ENCODE assay signal across 25 mouse cellular contexts in genomic region chr11:33181804-33182203, GRCm38 (mm10). TPM values are rescaled to one million over a fixed set of nuclear protein-coding genes. Genes with fewer than 3 reads are reported as not detected.
DNase-seq lines count a peak whose midpoint lies in the region; ATAC-seq and TF ChIP-seq lines count a peak whose summit lies in the region.
"Had no signal": no experiment of that assay in that cellular context is flagged by ENCODE, and none has a peak within 500 bp of the region (broad histone marks: within the 10 kb centered on the region; RNA-seq: fewer than 3 reads in every experiment).

No protein-coding gene starts in this region.

- dilution Hi-C loops in CH12.LX (cut with MboI; ENCODE audit: extremely low pct_ligation_motif_present, extremely low pct_unique_long_range_greater_than_20kb, low sequenced_read_pairs), result no loop called here

- H3K9ac ChIP-seq in CH12.LX (ENCODE audit: insufficient read depth, low read depth), result no peak overlapping the region
- no peak overlapping the region for H3K9ac ChIP-seq in lung, postnatal 0 days (replicated peaks; ENCODE audit: low read depth)
- H3K9ac ChIP-seq: embryonic facial prominence, embryonic 15.5 days; forebrain, embryonic 12.5 days had no signal

- TF ChIP-seq EP300 in CH12.LX (IDR thresholded peaks at IDR 0.05; ENCODE audit: low read length), result no peak
- no peak for TF ChIP-seq EP300 in lung, postnatal 0 days (IDR thresholded peaks at IDR 0.05)

- no peaks in the 10 kb centered on the region for H3K79me2 ChIP-seq in CH12.LX (replicated peaks; ENCODE audit: control insufficient read depth, extremely low read depth, insufficient read depth, poor library complexity, severe bottlenecking)

- no peak for TF ChIP-seq POLR2A in CH12.LX (IDR thresholded peaks at IDR 0.05; ENCODE audit: low read depth, low read length)

- H3K4me2 ChIP-seq in CH12.LX (ENCODE audit: insufficient read depth, low read depth, poor library complexity, severe bottlenecking), result peak overlapping the region; percentile 24; the same call in 1 of the 2 replicates
- no peak overlapping the region for H3K4me2 ChIP-seq in lung, postnatal 0 days (replicated peaks; ENCODE audit: low read depth, low read length)
- H3K4me2 ChIP-seq: forebrain, embryonic 12.5 days had no signal

- no peaks in the 10 kb centered on the region for H3K36me3 ChIP-seq in CH12.LX (replicated peaks in 1 of 2; ENCODE audit: control insufficient read depth in 1 of 2, insufficient read depth in 1 of 2, low read length in 1 of 2)
- no peaks in the 10 kb centered on the region for H3K36me3 ChIP-seq in lung, postnatal 0 days (ENCODE audit: insufficient read depth, low read length)
- H3K36me3 ChIP-seq: embryonic facial prominence, embryonic 13.5 days; embryonic facial prominence, embryonic 15.5 days; forebrain, embryonic 10.5 days; forebrain, embryonic 12.5 days had no signal

- in situ Hi-C loops in CH12.LX (cut with MboI; ENCODE audit: low pct_ligation_motif_present, low pct_unique_long_range_greater_than_20kb, low sequenced_read_pairs), result no loop called here

- no peaks in the 10 kb centered on the region for H3K27me3 ChIP-seq in CH12.LX (replicated peaks)
- peaks cover 14% of the 10 kb centered on the region; the same call in 1 of the 2 replicates for H3K27me3 ChIP-seq in lung, postnatal 0 days (replicated peaks; ENCODE audit: insufficient read depth, low read length)

- no peak overlapping the region for H3K4me3 ChIP-seq in CH12.LX (replicated peaks in 1 of 3; ENCODE audit: low read depth in 2 of 3, low read length in 2 of 3, poor library complexity in 1 of 3)
- no peak overlapping the region for H3K4me3 ChIP-seq in lung, postnatal 0 days (ENCODE audit: low read depth, low read length)
- H3K4me3 ChIP-seq: erythroblast, embryonic 14.5 days; forebrain, embryonic 12.5 days had no signal

- TF ChIP-seq RAD21 in CH12.LX (IDR thresholded peaks at IDR 0.05; ENCODE audit: low read depth, low read length), result no peak

- H3K4me1 ChIP-seq in CH12.LX (ENCODE audit: control insufficient read depth in 1 of 2, insufficient read depth in 2 of 2), result peaks cover 2 to 25% of the 10 kb centered on the region in 2 experiments
- H3K4me1 ChIP-seq in lung, postnatal 0 days (ENCODE audit: insufficient read depth, low read depth, low read length), result no peaks in the 10 kb centered on the region

- ATAC-seq in inflammation-experienced regulatory T-cells, adult 6 months, result peak; percentile 64
- ATAC-seq in lung, postnatal 0 days, result no peak
- ATAC-seq: forebrain, embryonic 14.5 days; forebrain, embryonic 16.5 days had no signal

- no peak for TF ChIP-seq CTCF in CH12.LX (conservative IDR thresholded peaks at IDR 0.05 in 1 of 2, IDR thresholded peaks at IDR 0.05 in 1 of 2; ENCODE audit: low read depth in 2 of 2, low read length in 2 of 2)
- TF ChIP-seq CTCF in lung, postnatal 0 days (IDR thresholded peaks at IDR 0.05), result no peak

- peak; percentile 25 for DNase-seq in A20 (ENCODE audit: low read depth, low spot score)
- peak; percentile 28 for DNase-seq in CH12.LX (ENCODE audit: extremely low read depth)
- no peak for DNase-seq in kidney, postnatal 25 days
- no peak for DNase-seq in lung, postnatal 0 days (ENCODE audit: low spot score)
- DNase-seq: adrenal gland, adult 2 months; adrenal gland, postnatal 10 days; adrenal gland, postnatal 25 days; cerebellum, adult 11 months; cerebellum, adult 18-20 months; cerebellum, adult 8-10 months; cerebellum, adult 9-11 months; cerebellum, postnatal 14 days; cerebellum, postnatal 36 days; embryo, embryonic 11 days had no signal

- H3K9me3 ChIP-seq in CH12.LX (replicated peaks; ENCODE audit: low read length), result no peaks in the 10 kb centered on the region
- H3K9me3 ChIP-seq in lung, postnatal 0 days (ENCODE audit: low read length), result no peaks in the 10 kb centered on the region
- H3K9me3 ChIP-seq: embryonic facial prominence, embryonic 13.5 days; embryonic facial prominence, embryonic 15.5 days; forebrain, embryonic 10.5 days; forebrain, embryonic 12.5 days had no signal

- H3K27ac ChIP-seq in CH12.LX (ENCODE audit: insufficient read depth, low read depth), result no peak overlapping the region
- H3K27ac ChIP-seq in lung, postnatal 0 days (ENCODE audit: low read length), result no peak overlapping the region
- H3K27ac ChIP-seq: embryonic facial prominence, embryonic 13.5 days; embryonic facial prominence, embryonic 15.5 days; forebrain, embryonic 10.5 days; forebrain, embryonic 12.5 days had no signal

- 78% methylated on average over 3 of the region's 3 CpGs for WGBS in lung, postnatal 0 days

TF ChIP-seq in CH12.LX, 34 proteins besides CTCF, POLR2A, EP300 and RAD21:
- TF ChIP-seq MEF2A (IDR thresholded peaks at IDR 0.05; ENCODE audit: borderline replicate concordance, low read depth, low read length), result no peak
- TF ChIP-seq POLR2AphosphoS2 (IDR thresholded peaks at IDR 0.05; ENCODE audit: low read depth, low read length), result no peak
- TF ChIP-seq JUND (conservative IDR thresholded peaks at IDR 0.05; ENCODE audit: low read depth, low read length), result no peak
- TF ChIP-seq ZNF384 (IDR thresholded peaks at IDR 0.05; ENCODE audit: low read depth, low read length), result peak; percentile 87
- no peak for TF ChIP-seq SMC3 (IDR thresholded peaks at IDR 0.05; ENCODE audit: low read depth, low read length)
- peak; percentile 36; the same call in 1 of the 2 replicates for TF ChIP-seq CHD1 (IDR thresholded peaks at IDR 0.05; ENCODE audit: low read depth, low read length)
- no peak for TF ChIP-seq NELFE (IDR thresholded peaks at IDR 0.05; ENCODE audit: low read depth, low read length)
- no peak for TF ChIP-seq ELF1 (IDR thresholded peaks at IDR 0.05; ENCODE audit: low read depth, low read length)
- TF ChIP-seq MAZ (IDR thresholded peaks at IDR 0.05; ENCODE audit: low read depth, low read length), result no peak
- peak; percentile 36; the same call in 1 of the 2 replicates for TF ChIP-seq IRF4 (IDR thresholded peaks at IDR 0.05; ENCODE audit: low read depth, low read length)
- no peak for TF ChIP-seq BHLHE40 (IDR thresholded peaks at IDR 0.05; ENCODE audit: low read depth, low read length)
- no peak for TF ChIP-seq KAT2A (IDR thresholded peaks at IDR 0.05; ENCODE audit: insufficient replicate concordance, low read length)
- TF ChIP-seq UBTF (IDR thresholded peaks at IDR 0.05; ENCODE audit: low read depth, low read length), result no peak
- no peak for TF ChIP-seq USF1 (IDR thresholded peaks at IDR 0.05; ENCODE audit: low read depth, low read length)
- no peak for TF ChIP-seq CHD2 (IDR thresholded peaks at IDR 0.05; ENCODE audit: low read length)

RNA-seq across cellular contexts. Expression of gene Npm1, which starts 18.8 kb away (rescaled TPM):
- total RNA-seq in CH12.LX (2012; rRNA removed), result 3,603 and 3,941 TPM in 2 replicates
- 8,076 and 8,441 TPM in 2 replicates for total RNA-seq in CH12.LX (2014; rRNA removed)
- polyA plus RNA-seq in CH12.LX (2012; ENCODE audit: insufficient read length, low read depth), result 6,953 and 7,125 TPM in 2 replicates
- 1,000 to 10,000 TPM; 1,279 to 1,457 (median 1,455) TPM for polyA plus RNA-seq in inflammation-experienced regulatory T-cells, adult 6 months (2017; shearing (Covaris generic))
- polyA plus RNA-seq in lung, postnatal 0 days (2015; fragmentation: Nextera tagmentation; extraction: Ambion mirVana), result 277 and 284 TPM in 2 replicates

RNA-seq across cellular contexts. Expression of gene Tlx3, which starts 21.6 kb away (rescaled TPM):
- total RNA-seq in CH12.LX (2012; rRNA removed) (not detected in 2 replicates), CH12.LX (2014; rRNA removed) (not detected in 2 replicates)
- not detected in 2 replicates for polyA plus RNA-seq in CH12.LX (2012; ENCODE audit: insufficient read length, low read depth)
- not detected for polyA plus RNA-seq in inflammation-experienced regulatory T-cells, adult 6 months (2017; shearing (Covaris generic))
- polyA plus RNA-seq in lung, postnatal 0 days (2015; fragmentation: Nextera tagmentation; extraction: Ambion mirVana), result not detected in 2 replicates
- total RNA-seq: common myeloid progenitor, adult 5-6 weeks; MEL had no signal
- polyA plus RNA-seq: C2C12; forebrain, embryonic 10.5 days; forebrain, embryonic 14.5 days; forebrain, embryonic 16.5 days had no signal

RNA-seq across cellular contexts. Expression of gene Fgf18, which starts 34.6 kb away (rescaled TPM):
- total RNA-seq in CH12.LX (2012; rRNA removed), result not detected in 2 replicates
- not detected in 2 replicates for total RNA-seq in CH12.LX (2014; rRNA removed)
- polyA plus RNA-seq in CH12.LX (2012; ENCODE audit: insufficient read length, low read depth), result 0.41 TPM in 1 of 2 replicates, not detected in the other
- polyA plus RNA-seq in inflammation-experienced regulatory T-cells, adult 6 months (2017; shearing (Covaris generic)), result not detected
- polyA plus RNA-seq in lung, postnatal 0 days (2015; fragmentation: Nextera tagmentation; extraction: Ambion mirVana), result 19.5 and 20.6 TPM in 2 replicates
- total RNA-seq: common myeloid progenitor, adult 5-6 weeks had no signal
- polyA plus RNA-seq: erythroblast, embryonic 14.5 days had no signal

Comparison
In these comparisons a context has a peak if more than half of its experiments do, and no peak if none do; other contexts are left out.
1. DNase-seq: peak in A20 (single experiment) and CH12.LX (single experiment); none in kidney, postnatal 25 days (0 of 2) and lung, postnatal 0 days (single experiment).
2. RNA of gene Fgf18, which starts 34.6 kb away (polyA plus RNA-seq): 19.5 to 20.6 TPM in lung, postnatal 0 days; not detected in inflammation-experienced regulatory T-cells, adult 6 months and 0.41 TPM in CH12.LX; every median in the first group is over 10 times any median in the second.